Mouse (Mus musculus) testis, adult 2 months (tissue): ENCODE data around the gene Tnfaip2.

ENCODE experiments used
- CTCF ChIP-seq: fragments of 200-500 bp; IDR thresholded peaks from 2 replicates; pipeline ENCODE4 v1.5.1; 2012; ENCODE audit warnings: low read depth, mild to moderate bottlenecking, inconsistent platforms, low read length, moderate library complexity; ENCODE audit not compliant: control insufficient read depth, insufficient read depth, insufficient replicate concordance
- POLR2A ChIP-seq: fragments of 200-500 bp; IDR thresholded peaks from 2 replicates; pipeline ENCODE4 v1.6.1; 2012; ENCODE audit warnings: low read depth, mild to moderate bottlenecking, inconsistent platforms, low read length, moderate library complexity; ENCODE audit not compliant: control insufficient read depth

DNA sequence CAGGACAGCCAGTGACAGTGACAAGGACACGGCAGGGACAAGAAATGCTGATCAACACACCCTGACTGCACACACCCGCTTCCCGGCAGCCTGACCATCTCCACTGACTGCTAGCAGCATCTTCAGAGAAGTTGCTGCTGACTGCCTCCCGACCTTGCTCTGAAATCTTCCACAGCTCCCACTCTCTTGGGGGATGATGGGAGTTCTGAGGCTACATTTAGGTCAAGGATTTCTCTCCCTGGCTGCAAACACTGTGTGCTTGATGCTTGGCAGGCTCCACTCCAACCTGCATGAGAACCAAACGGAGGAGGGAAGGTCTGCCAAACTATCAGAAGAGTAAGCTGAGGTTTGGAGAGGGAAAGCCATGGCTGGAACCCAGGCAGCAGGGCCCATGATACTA, 45.3 kb upstream of the Tnfaip2 start:
- TF ChIP-seq CTCF (no peak), POLR2A (0 out of 2 replicates have a peak, but pooled peaks have one; percentile 46)
